Comparison of ENCODE assay signal across 12 mouse cellular contexts in the genomic region with DNA sequence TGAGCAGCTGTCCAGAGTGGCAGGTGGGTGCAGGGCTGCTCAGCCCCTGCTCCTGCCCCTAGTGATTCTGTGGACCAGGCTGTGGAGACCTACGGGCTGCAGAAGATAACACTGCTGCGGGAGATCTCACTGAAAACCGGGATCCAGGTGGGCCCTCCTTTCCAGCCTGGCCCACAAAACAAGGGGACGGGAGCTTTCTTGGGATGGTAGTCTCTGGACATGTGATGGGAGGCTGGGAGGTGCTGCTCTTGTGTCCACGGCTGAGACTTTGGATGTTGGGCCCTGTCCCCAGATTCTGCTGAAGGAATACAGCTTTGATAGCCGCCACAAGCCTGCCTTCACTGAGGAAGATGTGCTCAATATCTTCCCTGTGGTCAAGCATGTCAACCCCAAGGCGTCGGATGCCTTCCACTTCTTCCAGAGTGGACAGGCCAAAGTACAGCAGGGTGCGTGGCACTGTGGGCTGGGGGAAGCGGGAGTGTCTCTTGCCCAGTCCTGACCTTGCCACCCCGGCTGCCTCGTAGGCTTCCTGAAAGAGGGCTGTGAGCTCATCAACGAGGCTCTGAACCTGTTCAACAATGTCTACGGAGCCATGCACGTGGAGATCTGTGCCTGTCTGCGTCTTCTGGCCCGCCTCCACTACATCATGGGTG.
"Had no signal": no experiment of that assay in that cellular context is flagged by ENCODE, and none has a peak within 500 bp of the region (broad histone marks: within the 10 kb centered on the region; RNA-seq: fewer than 3 reads in every experiment).

No protein-coding gene starts in this region.

- DNase-seq: kidney, adult 11 months; kidney, adult 9 months; kidney, postnatal 10 days; left cerebral cortex, postnatal 4 days; lung, embryonic 14.5 days; lung, postnatal 10 days; lung, postnatal 4 days; right cerebral cortex, postnatal 14 days; thymus, postnatal 36 days had no signal

- H3K27ac ChIP-seq: liver, embryonic 12.5 days had no signal

- ATAC-seq: liver, embryonic 12.5 days; midbrain, embryonic 16.5 days had no signal

- H3K9ac ChIP-seq: liver, embryonic 12.5 days; lung, embryonic 14.5 days had no signal

- H3K4me2 ChIP-seq: liver, embryonic 12.5 days; lung, embryonic 14.5 days; midbrain, embryonic 11.5 days had no signal

- H3K4me1 ChIP-seq: liver, embryonic 12.5 days had no signal

- H3K27me3 ChIP-seq: liver, embryonic 12.5 days had no signal

- H3K4me3 ChIP-seq: liver, embryonic 12.5 days had no signal

- H3K9me3 ChIP-seq: liver, embryonic 12.5 days had no signal
